Mouse (Mus musculus): ENCODE data around the gene Olfr78. TPM values are rescaled to one million over a fixed set of nuclear protein-coding genes. Genes with fewer than 3 reads are reported as not detected.

Olfr78 gene
- polyA plus RNA-seq, 1 experiment from 2014 or later, result 0.48 TPM

Other genes starting within 250 kb of the Olfr78 start
- gene Olfr547, start 224.7 kb downstream of the Olfr78 start, polyA plus RNA-seq (2015; fragmentation: Nextera tagmentation; extraction: Ambion mirVana), result not detected in 2 replicates
- gene Olfr548-ps1, start 218.6 kb downstream of the Olfr78 start, polyA plus RNA-seq (2015; fragmentation: Nextera tagmentation; extraction: Ambion mirVana), result not detected in 2 replicates
- not detected in 2 replicates for gene Olfr549, start 209.6 kb downstream of the Olfr78 start, polyA plus RNA-seq (2015; fragmentation: Nextera tagmentation; extraction: Ambion mirVana)
- 0.17 and 0.44 TPM in 2 replicates for gene Trim21, start 194.0 kb downstream of the Olfr78 start, polyA plus RNA-seq (2015; fragmentation: Nextera tagmentation; extraction: Ambion mirVana)
- gene Olfr550, start 188.0 kb downstream of the Olfr78 start, polyA plus RNA-seq (2015; fragmentation: Nextera tagmentation; extraction: Ambion mirVana), result not detected in 2 replicates
- gene Olfr551, start 167.6 kb downstream of the Olfr78 start, polyA plus RNA-seq (2015; fragmentation: Nextera tagmentation; extraction: Ambion mirVana), result not detected in 2 replicates
- not detected in 2 replicates for gene Olfr552, start 161.7 kb downstream of the Olfr78 start, polyA plus RNA-seq (2015; fragmentation: Nextera tagmentation; extraction: Ambion mirVana)
- gene Olfr553, start 141.3 kb downstream of the Olfr78 start, polyA plus RNA-seq (2015; fragmentation: Nextera tagmentation; extraction: Ambion mirVana), result not detected in 2 replicates
- gene Olfr554, start 121.0 kb downstream of the Olfr78 start, polyA plus RNA-seq (2015; fragmentation: Nextera tagmentation; extraction: Ambion mirVana), result not detected in 2 replicates
- gene Olfr555, start 100.6 kb downstream of the Olfr78 start, polyA plus RNA-seq (2015; fragmentation: Nextera tagmentation; extraction: Ambion mirVana), result not detected in 2 replicates
- gene Olfr556, start 94.6 kb downstream of the Olfr78 start, polyA plus RNA-seq (2015; fragmentation: Nextera tagmentation; extraction: Ambion mirVana), result not detected in 2 replicates
- gene Trim68, start 72.1 kb downstream of the Olfr78 start, polyA plus RNA-seq (2015; fragmentation: Nextera tagmentation; extraction: Ambion mirVana), result 13.0 and 15.5 TPM in 2 replicates
- not detected in 2 replicates for gene Olfr557, start 63.6 kb downstream of the Olfr78 start, polyA plus RNA-seq (2015; fragmentation: Nextera tagmentation; extraction: Ambion mirVana)
- 0.78 and 0.81 TPM in 2 replicates for gene Olfr558, start 57.3 kb downstream of the Olfr78 start, polyA plus RNA-seq (2015; fragmentation: Nextera tagmentation; extraction: Ambion mirVana)
- gene Olfr33, start 40.4 kb downstream of the Olfr78 start, polyA plus RNA-seq (2015; fragmentation: Nextera tagmentation; extraction: Ambion mirVana), result not detected in 2 replicates
- gene Olfr559, start 32.0 kb downstream of the Olfr78 start, polyA plus RNA-seq (2015; fragmentation: Nextera tagmentation; extraction: Ambion mirVana), result not detected in 2 replicates
- gene Olfr560, start 105 bp downstream of the Olfr78 start, polyA plus RNA-seq (2015; fragmentation: Nextera tagmentation; extraction: Ambion mirVana), result not detected in 2 replicates
- gene Olfr561, start 11.8 kb upstream of the Olfr78 start, polyA plus RNA-seq (2015; fragmentation: Nextera tagmentation; extraction: Ambion mirVana), result not detected in 2 replicates
- gene Olfr564, start 44.0 kb upstream of the Olfr78 start, polyA plus RNA-seq (2015; fragmentation: Nextera tagmentation; extraction: Ambion mirVana), result not detected in 2 replicates
- not detected in 2 replicates for gene Olfr566, start 99.3 kb upstream of the Olfr78 start, polyA plus RNA-seq (2015; fragmentation: Nextera tagmentation; extraction: Ambion mirVana)
- not detected in 2 replicates for gene Olfr568, start 117.7 kb upstream of the Olfr78 start, polyA plus RNA-seq (2015; fragmentation: Nextera tagmentation; extraction: Ambion mirVana)
- gene Olfr569, start 131.4 kb upstream of the Olfr78 start, polyA plus RNA-seq (2015; fragmentation: Nextera tagmentation; extraction: Ambion mirVana), result not detected in 2 replicates
- gene Olfr570, start 135.1 kb upstream of the Olfr78 start, polyA plus RNA-seq (2015; fragmentation: Nextera tagmentation; extraction: Ambion mirVana), result not detected in 2 replicates
- not detected in 2 replicates for gene Olfr571, start 158.1 kb upstream of the Olfr78 start, polyA plus RNA-seq (2015; fragmentation: Nextera tagmentation; extraction: Ambion mirVana)
- not detected in 2 replicates for gene Olfr572, start 164.9 kb upstream of the Olfr78 start, polyA plus RNA-seq (2015; fragmentation: Nextera tagmentation; extraction: Ambion mirVana)
- not detected in 2 replicates for gene Olfr573-ps1, start 183.1 kb upstream of the Olfr78 start, polyA plus RNA-seq (2015; fragmentation: Nextera tagmentation; extraction: Ambion mirVana)
- gene Olfr574, start 189.0 kb upstream of the Olfr78 start, polyA plus RNA-seq (2015; fragmentation: Nextera tagmentation; extraction: Ambion mirVana), result not detected in 2 replicates
- not detected in 2 replicates for gene Olfr575, start 199.3 kb upstream of the Olfr78 start, polyA plus RNA-seq (2015; fragmentation: Nextera tagmentation; extraction: Ambion mirVana)
- gene Olfr576, start 203.2 kb upstream of the Olfr78 start, polyA plus RNA-seq (2015; fragmentation: Nextera tagmentation; extraction: Ambion mirVana), result not detected in 2 replicates
- gene Olfr577, start 216.5 kb upstream of the Olfr78 start, polyA plus RNA-seq (2015; fragmentation: Nextera tagmentation; extraction: Ambion mirVana), result not detected in 2 replicates
- not detected in 2 replicates for gene Olfr578, start 229.9 kb upstream of the Olfr78 start, polyA plus RNA-seq (2015; fragmentation: Nextera tagmentation; extraction: Ambion mirVana)